Mouse (Mus musculus): ENCODE data around the gene Gm42420.

Gene Gm42420

DNA sequence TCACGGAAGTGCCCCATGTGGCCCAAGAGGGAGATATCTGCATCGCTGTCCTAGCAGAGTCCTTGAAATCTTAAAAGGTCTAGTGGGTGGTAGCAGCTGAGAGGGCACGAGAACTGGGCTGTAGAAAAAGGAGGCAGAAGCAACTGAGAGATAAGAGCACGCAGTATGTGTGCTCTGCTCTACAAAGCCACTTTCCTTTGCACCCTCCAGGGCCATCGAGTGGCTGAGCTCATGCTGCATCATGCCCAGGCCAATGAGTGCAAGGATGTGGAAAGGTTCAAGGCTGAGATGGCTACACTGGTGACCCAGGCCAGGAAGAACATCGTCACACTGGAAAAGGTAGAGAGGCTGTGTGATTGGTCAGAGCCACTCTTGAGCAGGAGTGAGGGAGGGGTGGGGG is at the start of gene Gm42420:
Gene Gm42420 (plus strand): TSS at position 237 of the 400 bp plus-strand sequence.
- DNase-seq: no peak

GRCm38 (mm10) chr6:39536621-39537020 is 48.9 kb upstream of the Gm42420 start:
- no peak for DNase-seq

DNA sequence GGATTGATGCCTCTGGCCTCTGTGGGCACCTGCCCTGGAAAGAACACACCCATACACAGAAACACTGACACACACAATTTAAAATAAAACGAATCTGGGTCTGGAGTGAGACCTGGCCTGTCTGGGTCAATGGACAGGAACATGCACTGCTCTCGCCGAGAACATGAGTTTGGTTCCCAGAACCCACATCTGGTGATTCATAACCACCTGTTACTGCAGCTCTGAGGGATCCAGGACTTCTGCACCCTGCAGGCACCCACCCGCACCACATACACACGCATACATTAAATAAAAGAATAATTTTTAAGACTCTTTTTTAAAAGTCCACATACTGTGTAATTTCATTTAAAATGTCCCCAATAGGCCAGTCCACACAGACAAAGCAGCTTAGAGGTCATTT is 48.3 kb upstream of the Gm42420 start:
- no peak for DNase-seq

DNA sequence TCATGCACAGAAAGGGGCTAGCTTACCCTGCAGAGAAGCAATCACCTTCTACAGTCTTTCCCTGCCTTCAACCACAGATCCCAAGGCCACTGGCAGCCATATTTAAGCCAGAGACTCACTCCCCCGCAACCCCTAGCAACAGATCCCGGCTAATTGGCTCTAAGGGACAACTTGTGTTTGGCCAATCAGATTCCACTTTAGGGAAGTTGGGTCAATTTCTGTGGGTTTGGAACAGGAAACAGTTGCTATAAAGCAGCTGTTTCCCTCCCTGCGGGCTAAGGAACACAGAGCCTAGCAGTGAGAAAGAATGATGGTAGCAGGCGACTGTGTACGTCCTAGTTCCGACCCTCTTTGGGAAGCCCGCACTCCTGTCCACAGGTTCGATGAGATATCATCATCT is 47.3 kb upstream of the Gm42420 start:
- DNase-seq: no peak

- peak; percentile 58 for DNase-seq
These were observed 45.8 kb upstream of the Gm42420 start for GRCm38 (mm10) chr6:39539679-39540155.

DNA sequence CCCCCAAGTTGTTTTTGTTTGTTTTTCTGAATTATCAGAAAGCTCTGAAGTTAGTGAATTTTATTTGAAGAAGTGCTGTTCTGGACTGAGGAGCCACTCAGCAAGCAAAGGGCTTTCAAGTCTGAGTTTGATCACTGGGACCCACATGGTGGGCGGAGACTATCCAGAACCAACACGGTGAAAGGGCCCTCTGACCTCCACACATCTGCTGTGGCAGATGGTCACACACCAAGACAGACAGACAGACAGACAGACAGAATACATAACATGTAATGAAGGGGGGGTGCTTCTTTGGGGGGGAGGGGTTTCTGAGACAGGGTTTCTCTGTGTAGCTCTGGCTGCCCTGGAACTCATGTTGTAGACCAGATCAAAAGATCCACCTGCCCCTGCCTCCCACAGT is 45.0 kb upstream of the Gm42420 start:
- no peak for DNase-seq

- peak; percentile 79 for DNase-seq
These were observed 42.6 kb upstream of the Gm42420 start for GRCm38 (mm10) chr6:39542631-39543597.

DNA sequence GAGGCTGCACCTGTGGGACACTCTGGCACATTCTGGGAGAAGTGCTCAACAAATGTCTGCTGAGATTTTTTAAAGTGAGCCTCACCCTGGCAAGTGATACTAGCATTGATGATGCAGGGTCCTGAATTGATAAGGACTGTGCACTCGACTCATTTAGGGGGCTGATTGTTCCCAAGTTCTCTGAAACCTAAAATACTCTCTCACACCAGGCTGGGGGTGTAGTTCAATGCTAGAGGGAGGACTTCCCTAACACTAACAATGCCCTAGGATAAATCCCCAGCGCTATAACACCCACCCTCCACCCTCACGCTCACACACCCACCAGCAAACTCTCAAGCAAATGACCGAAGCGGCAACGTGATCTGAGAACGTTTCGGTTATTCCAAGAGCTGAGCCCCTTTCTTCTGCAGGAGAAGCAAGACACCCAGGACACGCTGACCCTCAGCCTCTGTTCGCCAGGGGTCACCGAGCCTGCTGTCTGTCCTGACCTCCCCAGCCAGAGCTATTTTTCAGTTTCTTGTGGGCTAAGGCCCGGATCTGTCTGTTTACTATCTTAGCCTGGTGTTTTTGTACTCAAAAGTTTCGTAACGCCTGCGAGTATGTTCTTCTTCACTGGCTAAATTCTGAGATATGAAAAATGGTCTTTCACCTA is 41.7 kb upstream of the Gm42420 start:
- peak; percentile 54 for DNase-seq

DNA sequence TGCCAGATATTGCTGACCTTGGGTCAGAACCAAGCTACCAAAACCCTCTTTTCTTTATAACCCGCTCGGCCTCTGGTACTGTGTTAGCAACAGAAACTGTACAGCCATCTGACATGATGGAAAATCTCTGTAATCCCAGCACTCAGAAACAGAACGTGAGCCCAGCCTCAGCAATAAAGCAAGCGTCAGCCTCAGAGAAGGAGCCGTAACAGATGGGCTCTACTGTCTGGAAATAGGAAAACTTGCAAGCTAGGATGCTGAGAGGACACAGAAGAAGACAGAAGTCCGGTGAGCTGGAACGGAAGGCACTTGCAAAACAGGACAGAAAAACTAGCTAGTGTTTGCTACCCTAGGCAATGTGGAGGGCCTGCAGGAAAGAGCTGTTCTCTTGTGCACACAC is 40.1 kb upstream of the Gm42420 start:
- DNase-seq: no peak

- DNase-seq: no peak
These were observed 37.5 kb upstream of the Gm42420 start for GRCm38 (mm10) chr6:39548030-39548429.

- no peak for DNase-seq
These were observed 33.4 kb upstream of the Gm42420 start for GRCm38 (mm10) chr6:39551981-39552636.

GRCm38 (mm10) chr6:39554888-39555647 is 30.5 kb upstream of the Gm42420 start:
- DNase-seq: no peak

DNA sequence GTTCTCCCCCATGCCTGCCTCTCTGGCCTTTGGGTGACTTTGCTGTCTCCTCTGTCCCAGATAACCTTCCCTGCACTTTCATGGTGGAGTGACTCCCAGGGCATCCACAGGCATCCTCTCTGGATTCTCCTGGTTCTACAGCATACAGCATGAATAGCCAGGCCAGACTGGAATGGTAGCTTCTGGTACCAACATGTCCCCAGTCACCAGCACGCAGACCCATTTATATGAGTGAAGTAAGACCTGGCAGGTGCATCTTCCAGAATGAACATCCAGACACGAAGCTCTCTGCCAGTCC is 30.0 kb upstream of the Gm42420 start:
- DNase-seq: no peak

- DNase-seq: peak; percentile 58
These were observed 28.5 kb upstream of the Gm42420 start for GRCm38 (mm10) chr6:39556900-39557659.

DNA sequence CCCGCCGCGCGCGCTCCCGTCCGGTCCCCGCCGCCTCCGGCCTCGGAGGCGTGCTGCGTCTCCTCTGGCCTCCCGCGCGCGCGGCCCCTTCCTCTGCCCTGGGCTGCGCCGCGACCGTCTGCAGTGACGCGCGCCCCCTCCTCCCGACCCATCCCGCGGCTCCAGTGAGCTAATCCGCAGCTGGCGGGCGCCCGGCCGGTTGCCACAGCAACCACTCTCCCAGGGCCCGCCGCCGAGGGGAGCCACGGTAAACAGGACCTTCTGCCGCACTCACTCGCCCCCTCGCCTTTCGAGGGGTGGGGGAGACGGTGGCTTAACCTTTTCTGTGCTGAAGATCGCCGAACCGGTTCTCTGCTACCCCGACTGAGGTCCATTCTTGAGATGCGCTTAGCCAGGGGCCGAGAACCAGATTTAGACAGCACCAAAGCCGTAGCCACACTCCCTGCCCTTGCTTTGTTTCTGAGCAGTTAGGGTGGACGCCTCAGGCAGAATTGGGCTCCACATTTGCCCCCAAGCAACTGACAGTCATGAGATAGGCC is 27.8 kb upstream of the Gm42420 start, which contains the start of gene Dennd2a:
Gene Dennd2a (minus strand): TSS at position 145 of the 539 bp plus-strand sequence.
- peak; percentile 80 for DNase-seq

DNA sequence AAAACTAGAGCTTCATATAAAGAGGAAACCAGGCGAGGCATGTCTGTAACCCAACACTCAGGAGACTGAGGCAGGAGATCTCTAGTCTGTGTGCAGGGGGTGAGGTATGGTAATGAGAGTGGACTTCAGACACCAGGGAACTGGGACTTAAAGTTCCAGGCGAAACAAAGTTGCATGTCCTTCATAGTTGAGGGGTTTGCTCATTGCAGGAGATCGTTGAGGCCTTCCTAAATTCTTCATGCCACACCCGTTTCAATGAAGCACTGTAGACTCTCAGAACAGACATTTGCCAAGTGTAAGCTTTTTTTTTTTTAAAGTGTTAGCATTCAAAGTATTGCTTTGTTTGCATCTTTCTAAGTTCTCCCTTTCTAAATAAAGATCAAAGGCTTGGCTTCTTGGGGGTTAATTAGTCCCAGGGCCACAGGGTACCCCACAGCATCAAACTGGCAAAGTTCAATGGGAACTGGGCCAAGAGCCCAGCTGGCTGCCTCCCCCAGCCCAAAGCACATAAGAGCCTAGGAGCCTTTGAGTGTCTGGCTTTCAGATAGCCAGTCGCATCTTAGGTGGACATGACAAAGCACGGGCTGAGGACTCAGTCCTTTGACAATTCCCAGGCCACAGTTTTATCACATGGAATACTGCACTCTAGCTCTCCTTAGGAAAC is 26.1 kb upstream of the Gm42420 start:
- DNase-seq: no peak

GRCm38 (mm10) chr6:39562166-39563015 is 23.2 kb upstream of the Gm42420 start:
- peak; percentile 87 for DNase-seq

GRCm38 (mm10) chr6:39567528-39567927 is 18.0 kb upstream of the Gm42420 start:
- peak; percentile 52 for DNase-seq

DNA sequence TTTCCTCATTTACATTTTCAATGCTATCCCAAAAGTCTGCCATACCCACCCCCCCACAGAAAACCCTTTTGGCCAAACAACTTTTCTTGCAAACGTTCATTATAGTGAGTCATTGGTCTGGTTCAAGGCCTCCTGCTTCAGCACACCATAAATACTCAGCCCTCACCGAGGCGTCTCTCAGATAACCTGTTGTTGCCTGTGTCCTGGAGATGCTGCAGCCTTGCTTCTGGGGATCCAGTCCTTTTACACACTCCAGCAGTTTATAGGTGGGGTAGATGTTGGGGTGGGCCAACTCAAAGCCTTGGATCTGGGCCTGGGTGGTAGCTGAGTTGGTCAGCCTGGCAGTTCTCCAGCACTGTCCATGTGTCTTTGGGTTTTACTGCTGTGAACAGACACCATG is 15.1 kb upstream of the Gm42420 start:
- no peak for DNase-seq

Measured in lung, postnatal 14 days (tissue).